Mouse (Mus musculus): ENCODE measurements around the gene Kif13a.

GRCm38 (mm10) chr13:46880736-46881135, 48.9 kb downstream of the Kif13a start:
- TF ChIP-seq TAL1 (IDR thresholded peaks at IDR 0.05; ENCODE audit: low read length) (no peak), GATA1 (IDR thresholded peaks at IDR 0.05; ENCODE audit: low read length) (no peak)
